Comparison of ENCODE assay signal across 10 mouse cellular contexts in the genomic region with DNA sequence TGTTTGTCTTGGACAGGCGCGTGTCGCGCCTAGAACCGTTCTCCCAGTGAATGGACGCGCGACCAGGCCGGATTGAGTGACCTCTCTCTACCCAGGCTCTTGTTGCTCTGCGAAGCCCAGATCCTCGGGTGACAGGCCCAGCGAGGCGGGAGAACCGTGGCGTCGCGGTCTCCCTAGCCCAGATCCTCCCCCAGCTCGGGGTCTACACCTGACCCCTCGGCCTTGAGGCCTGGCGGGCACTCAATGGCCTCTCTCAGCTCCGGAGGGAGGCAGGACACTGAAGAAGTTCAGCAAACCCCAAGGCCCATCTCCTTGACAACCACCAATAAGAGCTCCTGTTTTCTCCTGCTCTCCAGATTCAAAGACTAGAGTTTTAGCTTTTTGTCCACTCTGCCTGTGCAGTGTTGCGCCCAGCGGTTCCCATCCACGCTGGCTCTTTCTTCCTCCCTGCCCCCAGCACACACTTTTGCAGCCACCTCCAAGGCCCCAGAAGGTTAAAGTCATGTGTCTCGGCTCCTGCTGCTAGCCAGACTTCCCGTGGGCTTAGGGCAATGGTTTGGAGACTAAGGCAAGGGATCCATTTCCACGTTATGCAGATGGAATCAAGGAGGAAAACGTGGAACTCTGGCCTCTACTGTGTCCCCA. TPM values are rescaled to one million over a fixed set of nuclear protein-coding genes. Genes with fewer than 3 reads are reported as not detected.
A peak's percentile ranks its signal among the peaks of the same experiment; 100 is the strongest.
DNase-seq lines count a peak whose midpoint lies in the region; ATAC-seq lines count a peak whose summit lies in the region.
"Had no signal": no experiment of that assay in that cellular context is flagged by ENCODE, and none has a peak within 500 bp of the region (broad histone marks: within the 10 kb centered on the region; RNA-seq: fewer than 3 reads in every experiment).

No protein-coding gene starts in this region.

- H3K36me3 ChIP-seq in limb, embryonic 10.5 days = peaks cover 24% of the 10 kb centered on the region
- no peaks in the 10 kb centered on the region for H3K36me3 ChIP-seq in stomach, embryonic 15.5 days

- peak overlapping the region; percentile 97 for H3K4me3 ChIP-seq in limb, embryonic 10.5 days
- H3K4me3 ChIP-seq in stomach, embryonic 15.5 days (replicated peaks) = no peak overlapping the region

- H3K4me1 ChIP-seq in limb, embryonic 10.5 days = peaks cover 78% of the 10 kb centered on the region
- peaks cover 11% of the 10 kb centered on the region; the same call in 1 of the 2 replicates for H3K4me1 ChIP-seq in stomach, embryonic 15.5 days

- ATAC-seq in stomach, embryonic 15.5 days (ENCODE audit: insufficient read depth, low FRiP score, low read depth) = no peak

- H3K9me3 ChIP-seq in limb, embryonic 10.5 days (replicated peaks) = no peaks in the 10 kb centered on the region
- H3K9me3 ChIP-seq in stomach, embryonic 15.5 days = no peaks in the 10 kb centered on the region

- peaks cover 42% of the 10 kb centered on the region for H3K27me3 ChIP-seq in limb, embryonic 10.5 days (ENCODE audit: low read depth, poor library complexity, severe bottlenecking)
- peaks cover 53% of the 10 kb centered on the region for H3K27me3 ChIP-seq in stomach, embryonic 15.5 days (replicated peaks)

- peak overlapping the region; percentile 98 for H3K4me2 ChIP-seq in stomach, embryonic 15.5 days

- peak; percentile 13 for DNase-seq in adrenal gland, postnatal 10 days
- no peak for DNase-seq in adrenal gland, adult 8-10 months
- DNase-seq in ovary, postnatal 36 days (ENCODE audit: low spot score) = peak; percentile 12
- DNase-seq in ovary, adult 18-20 months (ENCODE audit: low spot score) = no peak
- DNase-seq in limb, embryonic 10.5 days (ENCODE audit: low spot score) = peak; percentile 55
- DNase-seq in cerebellum, adult 18-20 months = no peak
- DNase-seq in cerebellum, postnatal 14 days = no peak

- WGBS in limb, embryonic 10.5 days = 22% methylated on average over 28 of the region's 28 CpGs
- WGBS in stomach, embryonic 15.5 days = 26% methylated on average over 28 of the region's 28 CpGs

- H3K27ac ChIP-seq in limb, embryonic 10.5 days = peak overlapping the region; percentile 94
- H3K27ac ChIP-seq in stomach, embryonic 15.5 days = no peak overlapping the region

- no peak overlapping the region for H3K9ac ChIP-seq in stomach, embryonic 15.5 days

RNA-seq across cellular contexts. Expression of a gene that starts 0.9 kb away (rescaled TPM):
- 1 to 10 TPM; 5.5 to 9.4 TPM for total RNA-seq in adrenal gland, postnatal 10 days (2021)
- 1 to 10 TPM; 4.1 to 6.4 (median 6.0) TPM for total RNA-seq in adrenal gland, adult 8-10 months (2022)
- polyA plus RNA-seq in limb, embryonic 10.5 days (2016; fragmentation: Nextera tagmentation; extraction: Ambion mirVana) = 124 TPM in 2 replicates
- polyA plus RNA-seq in stomach, embryonic 15.5 days (2015; fragmentation: Nextera tagmentation; extraction: Ambion mirVana) = 10.3 and 10.9 TPM in 2 replicates

RNA-seq across cellular contexts. Expression of a gene that starts 53.6 kb away (rescaled TPM):
- under 1 TPM in 1 of 2 experiments, not detected in 1; 0.27 TPM for total RNA-seq in adrenal gland, postnatal 10 days (2021)
- under 1 TPM in 2 of 4 experiments, not detected in 2; 0.17 to 0.40 TPM for total RNA-seq in adrenal gland, adult 8-10 months (2022)
- 2.4 and 3.8 TPM in 2 replicates for polyA plus RNA-seq in limb, embryonic 10.5 days (2016; fragmentation: Nextera tagmentation; extraction: Ambion mirVana)
- polyA plus RNA-seq in stomach, embryonic 15.5 days (2015; fragmentation: Nextera tagmentation; extraction: Ambion mirVana) = 0.88 and 1.1 TPM in 2 replicates
- total RNA-seq: adrenal gland, postnatal 36 days; liver, adult 2 months had no signal

Comparison
In these comparisons a context has a peak if more than half of its experiments do, and no peak if none do; other contexts are left out.
1. DNase-seq: peak in adrenal gland, postnatal 10 days (single experiment), ovary, postnatal 36 days (single experiment) and limb, embryonic 10.5 days (single experiment); none in adrenal gland, adult 8-10 months (single experiment), ovary, adult 18-20 months (single experiment), cerebellum, adult 18-20 months (0 of 2) and cerebellum, postnatal 14 days (0 of 2).